Mouse (Mus musculus) ovary, adult 18-20 months (tissue): ENCODE results near the gene Cnn2.
"Not testable (repeated sequence)": the region's sequence is repeated elsewhere in the genome, so short reads cannot be mapped to it uniquely, and the experiment has no call there.

Source experiments
- DNase-seq: peaks from one replicate; pipeline ENCODE4 v3.0.0; 2022; ENCODE audit warnings: low spot score, mixed read lengths

Cnn2 gene

DNA sequence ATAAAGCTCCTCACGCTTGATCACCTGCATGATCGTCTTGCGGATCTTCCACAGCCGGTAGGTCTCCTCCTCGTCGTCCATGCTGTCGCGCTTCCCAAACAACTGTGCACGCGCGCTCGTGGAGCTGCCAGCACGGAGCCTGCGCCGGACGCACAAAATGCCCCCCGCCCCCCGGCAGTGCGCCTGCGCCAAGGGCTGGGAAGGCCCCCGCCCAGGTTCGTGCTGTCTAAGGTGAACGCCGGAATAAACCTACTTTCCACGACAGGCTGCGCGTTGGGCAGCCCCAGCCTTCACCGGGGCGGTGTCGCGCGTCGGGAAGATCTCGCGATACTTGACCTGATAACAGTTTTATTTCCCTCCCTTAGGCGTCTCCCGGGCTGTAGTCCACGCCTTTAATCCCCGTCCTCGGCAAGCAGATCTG lies 51.2 kb downstream of the Cnn2 start, which contains the start of gene Polr2e:
TSS of gene Polr2e (minus strand) at position 237 of the 421 bp plus-strand sequence.
- peak; percentile 98 for DNase-seq

DNA sequence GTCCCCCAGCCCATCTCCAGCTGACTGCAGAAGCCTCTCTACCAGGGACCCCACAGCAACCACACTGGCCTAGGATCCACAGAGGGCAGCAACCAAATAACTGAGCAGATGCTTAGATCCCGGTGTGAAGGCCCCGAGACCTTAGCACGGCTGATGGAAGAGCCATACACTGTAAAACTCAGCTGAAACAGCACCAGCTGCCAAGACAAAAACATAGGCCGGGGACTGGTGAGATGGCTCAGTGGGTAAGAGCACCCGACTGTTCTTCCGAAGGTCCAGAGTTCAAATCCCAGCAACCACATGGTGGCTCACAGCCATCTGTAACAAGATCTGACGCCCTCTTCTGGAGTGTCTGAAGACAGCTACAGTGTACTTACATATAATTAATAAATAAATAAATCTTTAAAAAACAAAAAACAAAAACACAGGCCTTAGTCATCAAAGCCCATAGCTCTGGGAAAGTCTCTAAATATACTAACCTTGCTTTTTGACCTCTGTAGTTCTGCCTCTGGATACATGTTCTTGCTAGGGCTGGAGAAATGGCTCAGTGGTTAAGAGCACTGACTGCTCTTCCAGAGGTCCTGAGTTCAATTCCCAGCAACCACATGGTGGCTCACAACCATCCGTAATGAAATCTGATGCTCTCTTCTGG lies 53.2 kb downstream of the Cnn2 start:
- not testable (repeated sequence) for DNase-seq

DNA sequence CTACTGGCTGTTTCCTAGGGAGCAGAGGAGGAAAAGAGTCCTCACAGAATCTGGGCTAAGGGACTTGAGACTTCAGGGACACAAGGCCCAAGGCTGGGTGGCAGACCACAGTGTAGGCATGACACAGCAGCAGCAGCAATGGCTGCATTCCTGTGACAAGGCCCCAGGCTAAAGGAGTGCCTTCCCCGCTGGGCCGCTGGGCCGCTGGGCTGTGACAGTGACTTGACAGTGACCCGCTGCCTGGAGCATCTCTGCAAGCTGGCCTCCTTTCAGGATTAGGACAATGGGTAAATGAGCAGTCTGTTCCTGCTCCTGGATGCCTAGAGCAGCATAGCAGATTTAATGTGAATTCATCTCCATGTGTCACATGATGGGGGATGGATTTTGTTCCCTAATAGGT lies 55.7 kb downstream of the Cnn2 start:
- DNase-seq, result no peak

DNA sequence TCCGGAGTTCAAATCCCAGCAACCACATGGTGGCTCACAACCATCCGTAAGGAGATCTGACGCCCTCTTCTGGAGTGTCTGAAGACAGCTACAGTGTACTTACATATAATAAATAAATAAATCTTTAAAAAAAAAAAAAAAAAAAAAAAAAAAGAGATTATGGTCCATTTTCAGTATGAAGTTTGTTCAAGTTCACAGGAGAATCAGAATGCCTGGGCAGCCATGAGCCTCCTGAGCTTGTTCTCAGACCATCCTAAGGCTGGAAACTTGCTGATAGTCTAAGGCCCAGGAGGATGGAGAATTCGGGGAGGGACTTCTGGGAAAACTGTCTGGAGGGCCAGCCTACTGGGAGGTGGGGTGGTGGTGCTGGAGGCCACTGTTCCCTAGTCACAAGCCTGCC lies 57.0 kb downstream of the Cnn2 start:
- DNase-seq, result not testable (repeated sequence)
